Mouse (Mus musculus) testis, adult 2 months (tissue): ENCODE measurements at regions not wholly inside any gene's neighbourhood (a gene's known extent, or its start where the extent isn't known, plus 50 kb on each side); places are given as distances from the start of the nearest gene placed in this dataset.

Experiments used
- H3K27ac ChIP-seq: fragments of 200-500 bp; 2 replicates; pipeline ENCODE4 v1.5.1; 2012; ENCODE audit warnings: low read depth, low read length; ENCODE audit not compliant: control insufficient read depth, insufficient read depth
- H3K27me3 ChIP-seq: fragments of 200-500 bp; 2 replicates; pipeline ENCODE4 v1.6.1; 2012; ENCODE audit warnings: mild to moderate bottlenecking, low read length, moderate library complexity; ENCODE audit not compliant: control insufficient read depth, insufficient read depth
- H3K36me3 ChIP-seq: fragments of 200-500 bp; 2 replicates; pipeline ENCODE4 v1.6.1; 2012; ENCODE audit warnings: mild to moderate bottlenecking, low read length; ENCODE audit not compliant: control insufficient read depth, insufficient read depth
- H3K4me1 ChIP-seq: fragments of 200-500 bp; 2 replicates; pipeline ENCODE4 v1.6.1; 2012; ENCODE audit warnings: low read length; ENCODE audit not compliant: control insufficient read depth, insufficient read depth
- H3K4me3 ChIP-seq: fragments of 200-500 bp; 2 replicates; pipeline ENCODE4 v1.5.1; 2012; ENCODE audit warnings: low read depth, mild to moderate bottlenecking, low read length, moderate library complexity, mixed read lengths; ENCODE audit not compliant: control insufficient read depth
- CTCF ChIP-seq: fragments of 200-500 bp; IDR thresholded peaks from 2 replicates; pipeline ENCODE4 v1.5.1; 2012; ENCODE audit warnings: low read depth, mild to moderate bottlenecking, inconsistent platforms, low read length, moderate library complexity; ENCODE audit not compliant: control insufficient read depth, insufficient read depth, insufficient replicate concordance
- POLR2A ChIP-seq: fragments of 200-500 bp; IDR thresholded peaks from 2 replicates; pipeline ENCODE4 v1.6.1; 2012; ENCODE audit warnings: low read depth, mild to moderate bottlenecking, inconsistent platforms, low read length, moderate library complexity; ENCODE audit not compliant: control insufficient read depth

DNA sequence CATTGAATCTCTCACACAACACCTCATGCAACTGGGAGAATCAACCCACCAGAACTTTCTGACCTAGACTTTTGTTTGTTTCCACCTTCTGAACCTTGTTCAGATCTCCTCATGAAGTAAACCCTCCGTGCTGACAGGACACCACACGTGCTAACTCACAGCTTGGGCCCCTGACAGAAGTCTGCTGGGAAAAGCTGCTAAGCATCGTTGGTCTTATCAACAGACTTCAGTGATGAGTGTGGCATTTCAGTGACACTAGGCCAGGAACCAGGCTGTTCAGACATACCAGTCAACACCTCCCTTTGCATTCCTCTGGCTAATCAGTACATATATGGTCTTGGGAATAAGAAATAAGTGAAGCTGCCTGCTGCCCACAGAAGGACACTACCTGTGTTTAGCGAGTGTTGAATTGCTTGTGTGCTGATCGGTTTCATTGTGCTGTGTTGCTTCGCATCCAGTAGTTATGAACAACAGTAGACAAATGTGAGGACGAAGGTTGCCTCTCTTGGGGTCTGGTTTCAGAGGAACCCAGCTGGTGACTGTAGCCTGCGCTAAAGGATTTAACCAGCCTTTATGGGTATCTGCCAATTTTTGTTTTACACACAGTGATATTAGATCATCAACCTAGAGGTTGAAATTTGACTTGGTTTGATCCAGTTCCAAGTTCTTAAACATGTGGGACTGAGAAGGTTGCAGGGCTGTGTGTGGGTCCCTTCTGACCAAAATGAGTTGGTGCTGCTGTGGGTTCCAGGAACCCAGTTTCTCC lies 224.6 kb upstream of the Ttc29 start:
- H3K27me3 ChIP-seq, result no peaks in the 10 kb centered on the region
- H3K4me3 ChIP-seq, result no peak overlapping the region
- no peaks in the 10 kb centered on the region for H3K4me1 ChIP-seq
- no peak for TF ChIP-seq CTCF
- no peak for TF ChIP-seq POLR2A
- H3K27ac ChIP-seq, result no peak overlapping the region
- no peaks in the 10 kb centered on the region for H3K36me3 ChIP-seq

DNA sequence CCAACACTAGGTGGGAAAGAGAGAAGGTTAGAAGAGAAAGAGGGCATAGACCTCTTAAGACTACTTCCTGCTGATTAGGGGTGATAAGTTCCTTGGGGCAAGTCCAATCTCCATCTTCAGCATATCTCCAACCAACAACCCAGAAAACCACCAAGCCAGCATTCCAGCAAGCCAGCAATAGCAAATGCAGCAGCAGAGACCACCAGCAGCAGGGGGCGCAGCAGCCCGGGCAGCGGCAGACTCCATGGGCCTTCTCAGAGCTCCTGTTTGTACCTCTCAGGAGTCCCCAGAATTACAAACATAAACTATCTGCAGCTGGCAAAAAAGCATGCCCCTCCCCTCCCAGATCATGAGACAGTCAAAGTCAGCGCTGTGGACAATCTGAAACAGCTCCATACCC lies 222.0 kb upstream of the Ttc29 start:
- no peak for TF ChIP-seq CTCF
- no peak for TF ChIP-seq POLR2A
- Histone ChIP-seq H3K27ac (no peak overlapping the region), H3K4me3 (no peak overlapping the region), H3K36me3 (no peaks in the 10 kb centered on the region), H3K4me1 (no peaks in the 10 kb centered on the region), H3K27me3 (no peaks in the 10 kb centered on the region)

DNA sequence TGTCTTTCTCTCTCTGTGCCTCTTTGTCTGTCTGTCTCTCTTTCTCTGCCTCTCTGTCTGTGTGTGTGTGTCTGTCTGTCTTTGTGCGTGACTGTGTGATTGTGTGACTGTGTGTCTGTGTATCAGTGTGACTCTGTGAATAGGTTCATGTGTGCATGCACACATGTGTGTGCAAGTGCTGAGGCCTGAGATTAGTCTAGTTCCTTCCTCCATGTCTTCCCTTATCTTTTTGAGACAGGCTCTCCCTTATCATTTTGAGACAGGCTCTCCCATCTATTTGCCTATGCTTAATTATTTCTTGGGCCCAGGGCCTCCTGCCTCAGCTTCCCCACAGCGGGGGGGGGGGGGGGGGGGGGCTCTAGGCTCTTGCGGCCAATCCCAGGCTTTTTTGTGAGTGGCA lies 212.8 kb upstream of the Ttc29 start:
- Histone ChIP-seq H3K27me3 (no peaks in the 10 kb centered on the region), H3K36me3 (no peaks in the 10 kb centered on the region), H3K4me3 (no peak overlapping the region), H3K27ac (no peak overlapping the region), H3K4me1 (no peaks in the 10 kb centered on the region)
- TF ChIP-seq CTCF (no peak), POLR2A (no peak)

DNA sequence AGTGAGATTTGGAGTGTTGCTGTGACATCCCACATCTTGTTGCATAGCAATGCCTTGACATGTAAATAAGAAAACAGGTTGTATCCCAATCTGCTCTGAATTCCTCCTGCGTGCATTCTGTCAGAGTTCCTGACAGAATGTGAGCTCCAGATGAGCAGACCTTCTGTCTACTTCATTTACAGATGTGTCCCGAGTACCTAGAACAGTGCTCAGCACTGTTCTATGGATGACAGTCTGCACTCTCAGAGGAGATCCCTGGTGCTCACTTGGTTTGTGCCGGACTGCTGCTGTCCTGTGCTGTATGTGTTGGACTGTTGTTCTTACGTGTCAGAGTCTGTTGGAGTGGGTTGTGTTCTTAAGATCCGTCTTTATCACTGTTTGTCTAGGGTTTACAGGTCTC lies 211.4 kb upstream of the Ttc29 start:
- H3K27me3 ChIP-seq, result no peaks in the 10 kb centered on the region
- H3K4me3 ChIP-seq, result no peak overlapping the region
- no peak overlapping the region for H3K27ac ChIP-seq
- no peaks in the 10 kb centered on the region for H3K36me3 ChIP-seq
- no peaks in the 10 kb centered on the region for H3K4me1 ChIP-seq
- TF ChIP-seq CTCF, result no peak
- no peak for TF ChIP-seq POLR2A

DNA sequence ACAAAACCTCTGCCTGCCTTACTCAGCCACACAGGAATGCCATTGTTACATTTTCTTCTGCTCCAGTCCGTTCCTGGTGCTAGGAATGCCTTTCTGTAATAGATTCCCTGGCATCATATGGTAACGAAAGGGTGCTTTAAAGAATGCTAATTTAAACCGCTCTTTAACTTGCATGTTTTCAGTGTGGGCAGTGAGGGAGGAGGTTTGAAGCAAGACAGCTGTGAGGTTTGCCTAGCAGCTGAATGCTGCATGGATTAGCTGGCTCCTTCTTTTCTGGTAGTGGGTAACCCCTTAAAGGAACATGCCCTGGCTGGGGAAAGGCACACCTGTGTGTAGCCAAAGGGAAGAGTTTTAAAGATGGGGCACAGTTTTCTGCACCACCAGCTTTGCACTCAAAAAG lies 211.0 kb upstream of the Ttc29 start:
- H3K4me3 ChIP-seq, result no peak overlapping the region
- H3K27me3 ChIP-seq, result no peaks in the 10 kb centered on the region
- no peak overlapping the region for H3K27ac ChIP-seq
- no peaks in the 10 kb centered on the region for H3K4me1 ChIP-seq
- TF ChIP-seq CTCF (no peak), POLR2A (no peak)
- no peaks in the 10 kb centered on the region for H3K36me3 ChIP-seq

DNA sequence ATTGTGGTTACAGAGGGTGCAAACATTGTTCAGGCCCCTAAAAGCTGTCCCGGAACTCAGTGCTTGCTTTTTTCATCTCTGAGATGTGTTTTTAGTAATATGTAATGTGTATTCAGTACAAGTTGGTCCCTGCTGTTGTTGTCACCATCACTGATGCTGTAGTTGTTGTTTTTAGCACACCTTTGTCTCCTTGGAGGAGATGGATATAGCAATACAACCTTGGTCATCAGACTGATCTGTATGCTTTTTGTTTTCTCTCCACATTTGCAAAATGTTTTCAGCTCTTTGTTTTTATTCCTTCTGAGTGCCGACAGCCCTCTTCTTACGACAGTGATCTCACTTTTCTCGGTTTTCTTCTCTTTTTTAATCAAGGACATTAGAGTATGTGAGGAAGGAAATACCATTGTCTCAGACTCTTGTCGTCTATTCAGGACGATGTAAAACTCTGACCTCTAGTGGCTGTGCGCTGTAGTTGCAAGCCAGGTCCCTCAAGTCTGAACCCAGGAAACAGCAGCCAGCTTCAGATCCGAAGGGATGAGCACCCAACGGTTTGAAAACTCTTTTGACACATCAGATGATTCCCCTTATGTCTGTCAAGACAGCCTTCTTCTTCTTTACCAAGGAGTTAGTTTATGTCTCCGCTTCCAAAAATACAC lies 209.1 kb upstream of the Ttc29 start:
- no peaks in the 10 kb centered on the region for H3K4me1 ChIP-seq
- no peak overlapping the region for H3K27ac ChIP-seq
- TF ChIP-seq CTCF (peak; percentile 78; the same call in 1 of the 2 replicates), POLR2A (no peak)
- no peaks in the 10 kb centered on the region for H3K27me3 ChIP-seq
- H3K36me3 ChIP-seq, result no peaks in the 10 kb centered on the region
- H3K4me3 ChIP-seq, result no peak overlapping the region

DNA sequence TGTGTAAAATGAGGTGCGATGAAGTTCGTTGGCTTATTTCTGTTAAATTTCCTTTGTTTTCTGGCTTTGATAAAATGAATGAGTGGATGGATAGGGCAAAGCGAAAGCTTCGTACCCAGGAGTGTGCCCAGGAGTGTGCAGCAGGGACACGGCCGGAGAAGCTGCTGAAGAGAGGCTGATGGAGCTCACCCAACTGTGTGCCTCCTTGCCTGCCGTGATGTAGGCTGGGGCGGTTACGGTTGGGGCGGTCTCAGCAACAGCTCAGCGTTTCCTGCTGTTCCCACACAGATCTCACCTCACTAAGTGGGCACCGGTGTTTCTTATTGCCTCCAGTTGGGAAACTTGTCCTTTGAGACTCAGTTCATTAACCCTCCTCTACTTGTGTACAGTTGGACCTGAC lies 208.2 kb upstream of the Ttc29 start:
- TF ChIP-seq POLR2A (no peak), CTCF (no peak)
- H3K27me3 ChIP-seq, result no peaks in the 10 kb centered on the region
- H3K4me1 ChIP-seq, result no peaks in the 10 kb centered on the region
- H3K4me3 ChIP-seq, result no peak overlapping the region
- no peaks in the 10 kb centered on the region for H3K36me3 ChIP-seq
- H3K27ac ChIP-seq, result no peak overlapping the region

DNA sequence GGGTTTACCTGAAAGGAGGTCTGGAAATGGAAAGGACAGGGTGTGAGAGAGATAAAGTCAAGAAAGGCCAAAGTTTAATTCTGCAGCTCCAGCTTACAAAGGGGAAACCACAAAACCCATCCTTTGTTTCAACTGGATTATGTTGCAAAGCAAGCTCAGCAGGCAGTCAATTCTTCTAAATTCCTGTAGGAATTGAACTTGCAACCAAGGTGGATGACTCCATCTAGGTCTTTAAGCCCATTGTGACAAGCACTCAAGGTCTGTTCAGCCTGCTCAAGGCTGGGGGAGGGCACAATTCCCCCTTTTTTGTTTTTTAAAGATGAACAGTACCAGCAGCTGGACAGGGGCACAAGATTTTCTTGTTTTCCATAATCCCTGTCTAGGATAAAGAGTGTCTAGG lies 200.0 kb upstream of the Ttc29 start:
- Histone ChIP-seq H3K4me3 (no peak overlapping the region), H3K4me1 (no peaks in the 10 kb centered on the region), H3K36me3 (no peaks in the 10 kb centered on the region), H3K27ac (no peak overlapping the region), H3K27me3 (no peaks in the 10 kb centered on the region)
- no peak for TF ChIP-seq POLR2A
- no peak for TF ChIP-seq CTCF
